Mouse (Mus musculus): ENCODE measurements at regions not wholly inside any gene's neighbourhood (a gene's known extent, or its start where the extent isn't known, plus 50 kb on each side); places are given as distances from the start of the nearest gene placed in this dataset.

DNA sequence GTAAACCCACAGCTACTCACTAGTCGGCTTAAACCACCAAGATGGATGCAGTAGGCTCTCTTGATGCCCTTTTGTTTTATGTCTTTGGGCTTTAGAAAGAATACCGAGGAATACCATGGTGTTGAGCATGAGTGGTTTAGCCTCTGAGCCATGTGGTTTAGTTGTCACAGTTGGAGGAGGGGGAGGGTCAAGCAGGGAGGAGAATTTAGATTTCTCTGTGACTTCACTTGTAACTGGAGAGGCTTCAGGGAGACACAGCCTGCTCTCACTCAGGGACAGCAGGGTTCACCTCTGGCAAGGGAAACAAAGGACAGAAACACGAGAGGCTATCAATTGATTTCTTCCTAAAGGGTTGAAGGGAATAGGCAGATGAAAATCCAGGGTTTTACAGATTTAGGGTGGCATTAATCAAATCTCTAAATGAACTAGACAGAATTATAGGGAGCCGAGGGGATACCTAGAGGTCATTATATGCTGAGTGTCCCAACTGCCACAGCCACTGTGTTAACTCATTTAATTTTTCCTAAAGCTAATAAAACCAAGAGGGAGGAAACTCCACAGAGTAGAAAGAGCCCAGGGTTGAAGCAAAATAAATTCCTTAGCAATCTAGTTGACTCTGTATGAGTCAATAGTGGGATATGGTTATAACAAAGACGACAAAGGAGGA lies 2113.7 kb upstream of the 5930422O12Rik start:
- DNase-seq (ENCODE audit: low spot score), result no peak

DNA sequence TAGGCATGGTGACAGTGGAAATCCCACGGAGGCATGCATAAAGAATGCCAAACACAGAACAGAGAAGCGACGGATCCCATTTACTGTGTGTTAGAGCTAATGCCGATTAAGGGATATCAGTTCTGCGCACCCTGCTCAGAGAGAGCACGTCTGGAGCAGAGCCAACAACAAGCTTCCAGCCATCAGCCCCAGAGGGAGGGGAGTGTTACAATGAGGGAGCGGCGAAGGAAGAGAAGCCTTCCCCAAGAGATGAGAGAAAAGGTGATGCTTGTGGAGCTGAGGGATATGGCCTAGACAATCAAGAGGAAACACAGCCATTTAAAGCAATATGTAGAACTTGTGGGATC lies 2113.2 kb upstream of the 5930422O12Rik start:
- DNase-seq (ENCODE audit: low spot score), result no peak

DNA sequence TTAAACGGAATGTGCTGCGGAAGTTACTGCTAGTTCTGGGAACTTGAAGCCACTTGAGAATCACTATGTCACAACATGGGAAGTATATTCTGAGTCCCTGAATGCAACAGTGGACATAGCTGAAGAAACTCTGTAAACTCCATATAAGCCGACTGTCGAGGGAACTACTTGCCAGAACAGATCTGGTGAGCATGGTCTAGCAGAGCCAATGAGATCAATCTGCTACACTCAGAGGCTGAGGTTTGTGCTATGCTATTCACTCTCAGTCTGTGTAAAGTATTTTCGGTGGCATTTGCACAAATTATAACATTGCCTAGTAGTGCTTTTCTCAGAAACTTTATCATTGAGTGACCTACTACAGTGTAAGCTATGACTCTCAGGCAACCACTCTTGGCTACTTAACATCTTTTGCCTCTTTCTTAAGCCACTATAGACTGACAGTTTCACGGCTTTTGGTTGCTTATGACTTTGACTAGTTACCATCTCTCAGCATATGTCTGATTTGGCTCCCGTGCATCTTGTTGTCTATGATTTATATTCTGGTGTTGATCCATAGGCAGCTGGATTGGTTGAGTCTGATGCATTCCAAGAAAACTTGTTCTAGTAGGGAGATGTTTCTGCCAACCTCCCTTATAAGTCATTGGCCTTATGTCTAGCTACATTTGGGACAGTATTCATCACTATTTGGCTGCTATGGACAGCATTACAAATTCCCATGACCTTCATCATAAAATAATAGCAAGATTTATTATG lies 2094.8 kb upstream of the 5930422O12Rik start:
- no peak for DNase-seq (ENCODE audit: low spot score)

DNA sequence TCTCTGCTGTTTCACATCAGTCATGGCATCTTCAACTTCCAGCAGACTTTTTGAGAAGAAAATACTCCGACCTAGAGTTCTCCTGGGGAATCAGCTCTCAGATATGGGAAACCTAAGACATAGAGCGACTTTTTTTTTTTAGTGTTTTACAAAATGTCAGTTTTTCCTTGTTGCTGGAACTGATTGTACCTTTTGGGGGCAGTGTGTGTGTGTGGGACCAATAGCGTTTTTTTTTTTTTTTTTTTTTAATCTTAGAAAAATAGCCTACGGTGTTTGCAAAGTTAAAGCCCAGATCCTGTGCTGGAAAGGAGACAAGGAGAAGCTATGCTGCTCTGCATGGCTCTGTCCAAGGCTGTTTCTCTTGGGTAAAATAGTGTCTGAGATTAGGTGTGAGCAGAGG lies 2080.0 kb upstream of the 5930422O12Rik start:
- no peak for DNase-seq (ENCODE audit: low spot score)

DNA sequence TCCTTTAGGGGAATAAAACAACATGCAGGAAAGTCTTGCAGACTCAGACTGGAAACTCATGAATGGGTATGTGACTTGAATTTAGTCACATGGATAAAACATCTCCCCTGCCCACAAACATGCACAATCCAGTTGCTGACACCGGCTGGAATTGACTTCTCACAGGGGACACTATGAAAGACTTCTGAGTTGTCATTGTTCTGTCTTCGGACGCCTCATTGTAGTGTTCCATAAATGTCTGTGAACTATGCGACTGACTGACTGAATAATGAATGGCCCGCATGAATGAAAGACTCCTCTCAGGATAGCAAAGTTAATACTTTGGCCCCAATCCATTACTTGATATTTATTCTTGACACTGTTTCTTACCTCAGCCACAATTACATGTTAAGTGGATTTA lies 2058.9 kb upstream of the 5930422O12Rik start:
- DNase-seq (ENCODE audit: low spot score), result no peak

DNA sequence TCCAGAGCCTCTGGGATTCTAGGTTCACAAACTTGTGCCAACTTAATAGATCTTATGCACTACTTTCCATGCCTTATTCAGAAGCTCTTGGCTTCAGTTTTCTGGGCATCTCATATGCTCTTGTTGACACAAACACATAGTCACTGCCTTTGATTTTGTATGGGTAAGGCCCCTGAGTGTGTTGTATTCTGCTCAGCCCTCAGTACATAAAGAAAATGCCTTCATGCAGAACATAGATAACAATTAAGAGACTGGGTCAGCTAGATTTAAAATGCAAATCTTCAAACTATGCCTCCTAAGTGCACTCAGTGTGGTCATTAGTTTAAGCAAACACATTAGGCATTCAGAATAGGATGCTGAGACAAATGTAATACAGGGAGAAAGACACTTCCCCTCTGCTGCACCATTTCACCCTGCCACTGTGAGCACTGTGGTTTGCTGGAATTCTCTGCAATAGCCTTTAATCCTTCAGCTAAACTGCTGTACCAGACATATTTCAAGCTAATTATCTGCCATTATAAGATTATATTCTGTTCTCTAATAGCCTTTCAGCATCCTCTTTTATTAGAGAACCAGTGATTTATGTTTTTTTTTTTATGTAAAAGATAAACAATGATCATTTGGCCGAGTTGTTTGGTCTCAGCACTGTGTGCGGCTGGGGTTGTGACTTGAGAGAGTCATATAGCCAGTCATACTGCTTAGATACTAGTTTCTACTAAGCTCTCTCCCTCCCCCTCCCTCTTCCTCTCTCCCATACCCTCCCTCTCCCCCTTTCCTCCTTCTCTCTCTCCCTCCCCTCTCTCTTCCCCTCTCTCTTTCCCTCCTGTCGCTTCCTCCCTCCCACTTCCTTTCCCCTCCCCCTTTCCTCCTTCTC lies 2058.1 kb upstream of the 5930422O12Rik start:
- DNase-seq (ENCODE audit: low spot score), result no peak

DNA sequence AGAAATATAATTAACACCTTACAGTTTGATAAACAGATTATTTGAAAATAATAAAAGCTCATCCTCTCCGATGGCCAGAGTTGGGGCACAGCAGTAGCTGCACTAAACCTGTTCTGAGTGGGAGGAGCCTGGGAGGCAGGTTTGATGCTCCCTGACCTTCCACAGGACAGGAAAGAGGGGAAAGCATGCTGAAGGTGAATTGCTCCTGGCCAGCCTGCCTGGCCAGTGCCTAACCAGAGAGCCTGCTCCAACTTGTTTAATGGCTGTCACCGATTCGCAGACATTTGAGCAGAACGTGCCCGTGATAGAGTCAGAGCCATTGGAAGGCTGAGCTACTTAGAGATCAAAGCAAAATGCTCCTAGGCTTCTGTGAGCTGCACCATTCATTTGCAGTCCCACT lies 2056.9 kb upstream of the 5930422O12Rik start:
- DNase-seq (ENCODE audit: low spot score), result no peak

DNA sequence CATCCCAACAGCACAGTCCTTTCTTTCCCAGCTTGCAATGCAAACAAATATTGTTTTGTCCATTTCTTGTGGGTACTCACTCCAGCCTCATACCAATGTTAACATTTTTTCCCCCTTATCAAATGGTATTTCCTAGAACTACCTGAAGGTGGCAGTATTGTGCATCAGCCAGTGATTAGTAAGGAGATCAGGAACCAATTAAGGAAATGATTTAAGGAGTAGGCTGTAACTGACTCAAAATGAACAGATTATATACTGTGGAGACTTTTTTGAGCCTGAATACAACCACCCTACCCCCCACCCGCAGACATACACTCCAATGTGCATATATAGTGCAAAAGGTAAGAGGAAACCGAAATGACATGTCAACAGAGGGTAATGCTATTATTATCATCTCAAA lies 2056.1 kb upstream of the 5930422O12Rik start:
- DNase-seq (ENCODE audit: low spot score), result peak; percentile 60

DNA sequence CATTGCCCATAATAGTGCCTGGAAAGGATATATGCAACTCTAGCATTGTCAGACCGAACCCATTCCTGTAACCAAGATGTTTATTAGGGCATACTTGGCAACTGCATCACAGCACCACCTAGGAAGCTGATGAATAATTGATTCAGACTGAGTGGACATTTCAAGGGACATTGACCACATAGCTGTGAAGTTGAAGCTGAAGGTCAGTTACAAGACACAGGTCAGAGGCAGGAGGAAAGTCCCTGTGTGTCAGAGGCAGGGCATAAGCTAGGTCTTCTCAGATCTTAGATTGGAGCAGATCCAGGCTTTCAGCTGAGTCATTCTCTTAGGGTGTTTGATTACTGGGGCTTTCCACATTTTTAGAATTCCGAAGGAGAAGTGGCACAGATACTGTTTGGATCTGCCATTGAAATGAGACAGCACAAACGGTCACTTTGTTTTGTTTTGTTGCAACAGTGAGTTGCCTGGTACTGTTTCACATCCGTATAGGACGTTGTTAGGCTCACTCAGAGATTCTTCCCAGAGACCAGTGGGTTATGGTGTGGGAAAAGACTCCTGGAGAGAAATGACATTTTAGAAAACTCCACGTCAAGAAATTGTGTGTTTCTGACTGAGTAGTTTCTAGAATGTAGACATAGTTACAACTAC lies 2055.2 kb upstream of the 5930422O12Rik start:
- no peak for DNase-seq (ENCODE audit: low spot score)

DNA sequence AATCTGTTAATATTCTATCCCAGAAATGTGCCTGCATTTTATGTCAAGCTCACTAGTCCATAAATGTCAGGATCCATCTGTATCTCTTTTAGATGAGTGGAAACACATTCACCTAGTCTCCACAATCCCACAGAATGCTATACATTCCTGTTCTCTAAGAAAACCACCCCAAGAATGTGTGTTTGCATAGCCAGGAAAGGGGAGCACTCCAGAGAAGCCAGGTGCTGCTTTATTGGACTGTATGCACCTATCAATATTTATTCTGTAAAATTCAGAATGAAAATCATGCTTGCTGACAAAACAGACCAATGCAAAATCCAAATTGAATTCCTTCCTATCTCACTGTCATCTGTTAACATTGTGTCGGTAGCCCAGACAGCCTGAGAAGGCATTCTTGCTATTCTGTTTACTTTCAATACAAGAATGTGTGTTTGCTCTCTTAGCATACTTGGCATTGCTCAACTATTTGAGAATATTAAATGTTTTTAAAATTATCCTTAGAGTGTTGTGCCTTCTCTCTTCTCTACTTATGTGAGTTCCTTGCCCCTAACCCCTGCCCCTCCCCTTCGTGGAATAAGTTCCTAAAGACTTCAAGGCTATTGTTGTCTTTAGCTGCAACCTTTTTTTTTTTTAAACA lies 2050.7 kb upstream of the 5930422O12Rik start:
- no peak for DNase-seq (ENCODE audit: low spot score)

DNA sequence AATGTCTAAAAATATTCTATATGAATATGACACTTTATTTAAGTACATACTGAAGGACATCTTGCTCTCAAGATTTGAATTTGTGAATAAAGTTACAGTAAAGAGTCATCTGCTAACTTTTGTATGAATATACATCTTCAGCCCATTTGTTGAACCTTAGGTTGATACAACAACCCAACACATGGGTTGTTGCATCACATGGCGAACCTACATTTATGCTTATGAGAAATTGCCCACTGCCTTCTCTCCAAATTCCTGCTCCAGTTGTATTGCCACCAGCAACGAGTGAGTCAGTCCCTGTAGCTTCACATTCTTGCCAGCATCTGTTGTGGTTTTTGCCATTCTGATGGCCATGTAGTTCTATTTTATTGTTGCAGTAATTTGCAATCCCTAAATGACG lies 2023.7 kb upstream of the 5930422O12Rik start:
- DNase-seq (ENCODE audit: low spot score), result no peak

DNA sequence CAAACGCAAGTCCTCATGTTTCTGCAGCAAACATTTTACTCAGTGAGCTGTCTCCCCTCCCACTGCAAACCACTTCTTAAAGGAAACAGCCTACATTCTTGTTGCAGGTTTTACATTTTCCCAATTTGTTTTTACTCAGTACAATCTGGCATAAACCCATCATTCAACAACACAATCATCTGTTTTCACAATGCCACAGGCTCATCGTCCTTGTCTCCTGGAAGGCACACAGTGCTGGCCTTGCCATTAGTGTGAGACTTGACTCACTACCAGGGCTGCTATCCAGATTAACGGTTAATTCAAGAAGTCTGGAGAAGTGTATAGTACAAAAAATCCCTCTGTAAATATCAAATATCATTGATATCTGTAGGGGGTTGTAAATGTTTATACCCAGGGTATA lies 2006.3 kb upstream of the 5930422O12Rik start:
- DNase-seq (ENCODE audit: low spot score), result no peak

DNA sequence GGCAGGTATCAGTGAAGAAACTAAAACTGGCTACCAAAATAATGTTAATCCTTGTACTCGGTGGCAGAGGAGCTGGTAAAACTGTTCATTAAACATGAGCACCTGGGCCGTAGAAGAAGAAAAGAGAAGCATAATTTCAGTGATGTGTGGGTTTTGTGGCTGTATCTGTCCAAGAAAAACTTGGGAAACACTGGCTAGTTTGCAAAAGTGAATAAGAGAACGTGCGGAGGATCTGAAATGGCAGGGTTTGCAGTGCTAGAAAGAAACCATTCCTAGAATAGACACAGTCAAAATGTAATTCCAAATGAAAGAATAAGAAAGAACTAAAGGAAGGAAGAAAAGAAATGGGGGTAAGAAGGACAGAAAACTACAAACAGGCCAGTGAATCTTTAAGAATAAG lies 2000.8 kb upstream of the 5930422O12Rik start:
- no peak for DNase-seq (ENCODE audit: low spot score)

DNA sequence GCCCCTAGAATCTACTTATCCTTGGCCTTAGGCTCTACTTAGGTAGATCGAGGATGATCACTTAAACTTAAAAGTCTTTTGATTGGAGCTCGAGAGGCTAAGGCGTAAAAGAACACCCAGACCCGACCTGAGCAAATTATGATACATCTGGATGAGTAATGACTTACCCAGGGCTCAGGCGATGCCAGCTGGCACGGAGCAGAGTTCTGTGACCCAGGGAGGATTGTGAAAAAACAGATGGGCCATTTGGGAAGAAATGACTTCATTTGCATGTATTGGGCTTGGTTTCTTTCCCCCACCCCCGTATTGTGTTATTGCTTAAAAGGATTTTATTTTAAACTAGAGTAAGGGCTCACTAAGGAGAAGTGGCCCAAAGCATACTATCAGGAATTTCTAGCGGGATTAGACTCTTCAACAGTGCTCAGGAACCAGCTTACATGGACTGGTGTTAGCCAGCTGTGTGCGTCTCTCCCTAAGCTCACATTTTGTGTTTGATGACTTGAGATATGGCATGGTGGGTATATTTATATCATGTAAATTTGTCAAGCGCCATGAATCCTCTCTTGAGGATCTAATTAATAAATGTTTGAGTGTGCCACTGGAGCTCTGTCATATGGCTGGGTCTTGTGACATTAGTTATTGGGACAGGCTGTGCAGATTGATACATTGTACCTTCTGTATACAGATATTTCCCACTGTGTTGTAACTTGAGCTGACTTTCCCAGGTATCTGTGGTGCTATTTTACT lies 1991.9 kb upstream of the 5930422O12Rik start:
- DNase-seq (ENCODE audit: low spot score), result no peak

DNA sequence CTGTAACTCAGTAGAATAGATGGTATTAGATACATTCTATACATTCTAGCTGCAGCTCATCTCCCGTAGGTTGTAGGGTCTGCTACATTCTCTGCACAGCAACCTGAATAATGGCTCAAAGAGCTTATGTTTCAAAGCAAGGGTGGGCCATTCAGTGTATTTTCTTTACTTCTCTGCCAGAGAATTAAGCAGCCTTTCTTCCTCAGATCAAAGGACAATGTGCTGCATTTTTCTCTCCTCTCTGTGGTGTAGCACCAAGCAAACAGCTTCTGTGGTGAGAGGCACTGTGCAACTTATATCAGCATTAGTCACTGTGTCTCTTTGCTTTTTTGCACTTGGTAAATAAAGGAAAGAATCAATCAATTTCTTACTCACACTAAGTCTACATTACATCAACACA lies 1983.7 kb upstream of the 5930422O12Rik start:
- DNase-seq (ENCODE audit: low spot score), result no peak

DNA sequence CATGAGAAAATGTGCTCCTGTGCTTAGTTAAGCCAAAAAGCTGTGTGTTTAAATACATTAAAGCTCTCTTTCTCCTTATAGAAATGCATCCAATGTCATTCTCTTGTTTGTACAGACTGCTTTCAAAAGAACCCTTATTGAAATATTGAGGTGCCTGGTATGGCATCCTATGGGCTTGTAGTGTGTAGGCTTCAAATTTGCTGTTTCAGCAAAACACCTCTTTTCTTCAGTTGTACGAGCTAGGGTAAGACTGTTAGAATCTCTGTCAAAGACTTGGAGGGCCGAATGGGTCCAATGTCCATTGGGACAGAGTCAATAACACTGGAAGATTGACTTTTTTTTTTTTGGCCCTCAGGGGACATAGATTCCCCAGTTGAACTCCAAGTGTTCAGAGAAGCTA lies 1980.5 kb upstream of the 5930422O12Rik start:
- DNase-seq (ENCODE audit: low spot score), result no peak

DNA sequence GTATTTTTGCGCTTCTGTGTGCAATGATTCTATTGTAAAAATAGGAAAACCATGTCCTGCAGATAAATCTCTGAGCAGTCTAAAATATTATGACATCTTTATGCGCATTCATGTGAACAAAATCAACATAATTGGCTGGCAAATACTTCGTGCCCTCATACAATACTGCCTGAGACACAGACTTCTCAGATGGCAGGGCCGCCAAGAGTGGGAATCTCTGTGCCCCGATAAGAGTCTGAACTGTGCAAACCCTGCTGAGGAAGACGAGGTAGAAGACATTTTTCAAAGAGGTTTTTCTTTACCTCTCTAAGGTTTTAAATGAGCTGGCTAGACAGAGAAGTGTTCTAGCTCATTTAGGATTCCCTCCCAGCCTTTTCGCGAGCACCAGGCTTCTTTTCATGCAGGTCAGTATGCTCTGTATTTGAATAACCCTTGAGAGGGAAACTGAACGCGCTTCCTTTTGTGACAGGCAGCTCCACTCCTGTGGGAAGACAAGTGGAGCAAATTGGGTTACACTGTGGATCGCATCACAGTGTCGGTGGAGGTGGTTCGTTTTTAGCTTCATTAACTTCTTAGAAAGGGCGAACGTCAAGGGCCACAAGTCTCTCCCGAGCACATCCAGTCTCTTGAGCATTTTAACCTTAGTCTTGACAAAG lies 1973.6 kb upstream of the 5930422O12Rik start:
- peak; percentile 39 for DNase-seq (ENCODE audit: low spot score)

DNA sequence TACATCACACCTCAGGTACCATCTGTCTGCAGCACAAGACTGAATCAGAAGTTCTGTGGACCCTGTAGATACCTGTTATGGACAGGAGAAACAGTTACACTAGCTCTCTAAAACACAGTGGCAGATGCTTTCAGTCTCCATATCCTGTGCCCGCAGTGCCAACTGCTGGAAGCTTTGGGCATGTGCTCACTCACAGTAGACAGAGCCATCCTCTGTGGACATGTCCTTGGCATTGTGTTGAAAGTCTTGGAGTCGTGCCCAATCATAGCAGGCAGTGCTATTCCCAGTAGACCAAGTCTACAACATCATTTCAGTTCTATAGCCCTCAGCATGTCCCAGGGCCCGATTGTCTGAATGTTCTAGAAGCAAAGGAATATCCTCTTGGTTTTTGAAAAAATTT lies 1968.2 kb upstream of the 5930422O12Rik start:
- no peak for DNase-seq (ENCODE audit: low spot score)
